Mouse (Mus musculus) erythroblast, embryonic 14.5 days (primary cell): ENCODE data around the gene Hnmt.

Source experiments
- GATA1 ChIP-seq: IDR thresholded peaks from 2 replicates; pipeline ENCODE4 v1.6.1; 2012; ENCODE audit warnings: low read length, inconsistent platforms, mixed read lengths
- TAL1 ChIP-seq: IDR thresholded peaks from 3 replicates; pipeline ENCODE4 v1.6.1; 2012; ENCODE audit warnings: low read length, inconsistent platforms, mixed read lengths

- no peak for TF ChIP-seq GATA1
- no peak for TF ChIP-seq TAL1
These were observed 47.3 kb upstream of the Hnmt start, which contains the start of gene Tbpl2 for GRCm38 (mm10) chr2:24096495-24096894.
